Mouse (Mus musculus) c-Kit-negative CD71-positive TER-119-positive erythroid progenitor cells, embryonic 14.5 days (primary cell): Measurements from ENCODE around the gene Pde10a.

Source experiments
- DNase-seq: peaks from one replicate; pipeline ENCODE4 v3.0.0-alpha.2; 2013; ENCODE audit warnings: low read depth, low spot score

Pde10a gene

DNA sequence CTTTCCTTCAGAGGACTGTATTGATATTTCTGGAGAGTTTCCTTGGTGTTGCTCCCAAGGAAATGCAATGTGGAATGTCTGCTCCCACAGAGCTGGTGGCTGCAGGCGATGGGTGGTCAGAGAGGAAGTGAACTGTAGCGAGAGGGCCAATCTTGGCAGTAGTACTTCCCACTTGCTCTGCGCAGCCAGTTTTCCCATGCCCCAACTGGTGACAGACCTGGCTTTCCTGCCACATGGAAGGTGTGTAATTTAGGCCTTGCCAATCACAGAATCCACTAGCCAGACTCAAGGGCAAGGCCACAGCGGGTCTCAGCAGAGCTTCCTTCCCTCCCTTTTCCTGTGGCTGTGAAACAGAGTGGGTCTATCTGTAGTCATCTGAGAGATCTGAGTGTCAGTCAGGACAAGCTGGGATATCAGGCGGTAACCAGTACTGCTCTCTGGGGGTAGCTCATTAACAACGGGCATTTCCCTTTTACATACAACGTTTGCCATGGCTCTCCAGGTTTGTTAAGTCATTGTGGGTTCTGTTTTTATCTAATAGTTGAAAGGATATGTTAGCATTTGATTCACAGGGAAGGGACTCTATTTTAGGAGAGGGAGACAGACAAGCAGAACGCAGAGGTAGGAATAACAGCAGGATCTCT, 316.8 kb downstream of the Pde10a start:
- DNase-seq, result no peak

GRCm38 (mm10) chr17:8842662-8843061, 317.5 kb downstream of the Pde10a start:
- no peak for DNase-seq

DNA sequence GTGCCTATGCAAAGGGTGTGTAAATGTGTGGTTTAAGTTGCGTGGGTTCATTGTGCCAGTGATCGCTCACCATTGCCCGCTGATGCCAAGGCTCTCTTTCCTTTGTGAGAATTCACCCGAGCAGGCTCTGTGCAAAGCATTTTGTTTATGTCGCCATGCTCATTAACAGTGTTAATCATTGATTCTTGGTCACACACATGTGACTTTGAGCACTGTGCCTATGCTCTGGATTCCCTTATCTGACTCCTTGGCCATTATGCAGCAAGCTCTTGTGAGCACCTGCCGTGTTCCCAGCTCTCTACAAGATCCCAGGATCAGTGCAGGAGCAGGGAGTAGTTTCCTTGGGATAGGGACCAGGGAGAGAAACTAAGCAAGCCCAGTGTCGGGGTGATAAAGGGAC, 318.8 kb downstream of the Pde10a start:
- DNase-seq, result no peak

GRCm38 (mm10) chr17:8846506-8846905, 321.3 kb downstream of the Pde10a start:
- no peak for DNase-seq

- no peak for DNase-seq
Observed at GRCm38 (mm10) chr17:8847558-8847957, 322.4 kb downstream of the Pde10a start.

- DNase-seq, result no peak
Observed at GRCm38 (mm10) chr17:8851846-8852245, 326.7 kb downstream of the Pde10a start.

DNA sequence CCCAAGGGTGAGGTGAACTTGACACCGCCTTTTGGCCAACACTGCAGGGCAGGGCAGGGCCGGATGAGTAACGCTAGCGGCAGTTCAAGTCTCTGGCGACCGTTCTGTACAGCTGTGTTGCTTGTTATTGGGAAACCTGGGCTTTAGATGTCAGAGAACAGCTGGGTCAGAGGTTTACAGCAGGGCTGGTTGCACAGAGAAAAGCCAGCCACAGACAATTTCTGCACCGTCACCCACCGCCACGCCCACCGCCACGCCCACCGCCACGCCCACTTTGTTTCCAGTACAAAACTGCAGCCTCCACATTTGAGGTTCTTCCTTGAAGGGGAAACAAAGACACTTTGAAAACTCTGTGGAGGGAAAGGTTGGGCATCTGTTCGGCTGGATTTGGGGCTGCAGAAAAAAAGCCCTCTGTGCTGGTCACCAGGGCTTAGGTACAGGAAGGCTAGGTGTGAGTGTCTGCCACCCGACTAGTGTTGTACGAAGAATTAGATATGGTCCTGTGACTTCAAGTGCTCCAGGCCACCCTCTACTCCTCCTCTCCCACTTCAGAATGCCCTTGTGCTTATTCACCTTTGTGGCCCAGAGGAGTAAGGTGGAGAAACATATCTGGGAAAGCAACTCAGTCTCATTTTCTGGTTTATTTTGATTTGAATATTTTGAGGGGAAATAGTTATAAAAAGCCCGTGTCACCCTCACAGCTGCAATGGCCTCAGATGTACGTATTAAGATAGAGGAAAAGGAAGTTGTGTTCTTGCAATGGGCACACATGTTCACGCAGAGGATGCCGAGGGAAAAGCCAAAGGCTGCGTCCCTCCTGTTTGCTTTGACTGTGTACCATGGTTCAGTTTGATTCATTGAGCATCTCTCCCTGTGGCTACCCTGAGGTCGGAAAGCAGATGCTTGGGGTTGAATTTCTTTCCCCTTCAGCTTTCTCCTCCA, 331.5 kb downstream of the Pde10a start:
- no peak for DNase-seq

DNA sequence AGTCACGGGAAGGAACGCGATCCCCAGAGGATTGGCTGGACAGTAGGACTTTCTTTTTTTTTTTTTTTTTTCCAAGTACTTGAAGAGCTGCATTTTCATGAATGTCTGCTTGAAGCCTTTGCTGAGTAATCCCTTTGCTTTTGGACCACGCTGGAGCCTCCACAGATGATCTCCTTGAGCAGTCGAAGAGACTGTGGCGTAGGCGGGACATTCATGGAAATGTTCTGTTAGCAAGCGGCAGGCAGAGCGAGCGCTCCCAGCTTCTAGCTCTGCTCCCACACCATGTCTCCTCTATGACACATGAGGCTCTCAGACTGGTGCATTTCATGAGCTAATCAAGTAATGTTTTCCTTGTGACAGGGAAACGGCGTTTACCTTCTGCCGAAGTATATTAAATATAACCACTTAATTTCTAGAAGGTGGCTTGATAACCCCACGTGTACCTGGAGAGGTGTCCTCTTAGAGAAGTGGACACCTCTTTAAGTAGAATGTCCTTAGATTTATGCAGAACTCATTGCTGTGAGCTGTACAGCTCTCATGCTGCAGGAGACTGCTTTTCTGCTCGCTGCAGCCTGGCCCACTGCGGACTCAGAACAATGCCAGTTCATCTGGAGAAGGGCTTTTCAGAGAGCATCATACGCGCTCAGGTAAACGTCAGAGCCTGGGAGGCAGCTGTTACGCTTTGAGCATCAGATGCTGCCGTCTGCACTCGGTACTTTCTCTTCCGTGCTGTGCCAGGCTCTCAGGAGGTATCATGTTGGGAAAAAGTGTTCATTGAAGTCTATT, 333.7 kb downstream of the Pde10a start:
- DNase-seq, result no peak

- DNase-seq, result no peak
Observed at GRCm38 (mm10) chr17:8859489-8859888, 334.3 kb downstream of the Pde10a start.

- no peak for DNase-seq
Observed at GRCm38 (mm10) chr17:8864638-8865497, 339.7 kb downstream of the Pde10a start.

GRCm38 (mm10) chr17:8867331-8868237, 342.4 kb downstream of the Pde10a start:
- DNase-seq, result no peak

DNA sequence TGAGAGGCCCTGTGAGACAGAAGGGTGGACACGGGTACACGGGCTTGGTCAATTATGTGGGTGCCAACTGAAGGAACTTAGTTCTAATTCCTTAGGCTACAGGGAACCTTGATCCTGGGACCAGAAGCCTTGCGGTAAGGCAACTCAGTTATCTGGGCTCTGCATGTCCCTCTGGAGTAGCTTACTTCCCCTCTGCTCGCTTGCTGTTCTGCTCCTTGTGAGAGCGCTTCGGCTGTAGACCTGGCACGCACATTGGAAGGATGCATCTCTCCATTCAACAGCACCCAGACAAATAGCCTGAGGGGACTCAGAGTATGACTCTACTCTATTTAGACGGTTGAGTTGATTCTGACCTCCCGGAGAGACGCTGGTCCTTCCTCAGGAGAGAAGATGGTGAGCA, 344.1 kb downstream of the Pde10a start:
- no peak for DNase-seq

DNA sequence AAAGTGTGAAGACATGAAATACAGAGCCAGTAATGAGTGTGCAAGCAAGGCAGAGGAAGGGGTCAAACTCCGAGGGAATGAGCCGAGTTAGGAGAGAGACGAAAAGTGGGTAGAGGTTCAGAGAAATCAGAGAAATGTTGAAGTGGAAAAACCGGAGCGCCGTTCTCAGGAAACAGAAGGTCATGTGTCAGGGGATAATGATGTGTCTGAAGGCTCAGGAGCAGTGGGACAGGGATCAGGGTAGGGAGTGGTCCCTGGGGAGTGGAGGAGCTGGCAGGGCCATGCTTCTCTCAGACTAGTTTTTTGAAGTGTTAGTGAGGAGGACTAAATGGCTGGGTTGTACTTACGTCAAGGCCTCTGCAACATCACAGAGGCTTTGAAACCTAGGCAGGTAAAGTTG, 345.7 kb downstream of the Pde10a start:
- DNase-seq, result no peak

GRCm38 (mm10) chr17:8871396-8871795, 346.2 kb downstream of the Pde10a start:
- no peak for DNase-seq

DNA sequence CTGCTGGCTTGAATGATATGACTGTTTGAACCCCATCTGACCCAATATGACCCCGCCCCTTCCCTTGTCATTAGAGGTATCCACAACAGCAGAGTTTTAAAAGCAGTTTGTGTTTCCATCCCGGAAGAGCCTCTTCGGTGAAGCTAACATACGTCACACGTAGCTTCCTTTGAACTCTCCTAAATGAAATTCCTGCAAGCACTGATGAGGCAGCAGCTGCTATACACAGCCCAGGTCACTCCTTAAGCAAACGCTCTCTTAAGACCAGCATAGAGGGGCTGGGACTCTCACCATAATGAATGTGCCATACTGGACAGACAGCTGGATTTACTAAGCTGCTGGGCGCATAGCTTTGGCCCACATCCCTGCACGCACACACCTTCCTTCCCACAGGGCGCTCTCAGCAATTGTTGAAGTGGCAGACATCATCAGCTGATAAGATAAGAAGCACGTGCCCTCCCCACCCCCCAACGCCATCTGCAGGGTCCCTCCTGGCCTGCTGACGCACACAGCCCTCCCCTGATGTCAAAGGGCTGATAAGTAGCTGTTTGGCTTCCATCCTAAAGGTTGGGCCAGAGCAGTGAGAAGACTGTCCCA, 346.9 kb downstream of the Pde10a start:
- no peak for DNase-seq

- DNase-seq, result no peak
Observed at GRCm38 (mm10) chr17:8872611-8873010, 347.4 kb downstream of the Pde10a start.

DNA sequence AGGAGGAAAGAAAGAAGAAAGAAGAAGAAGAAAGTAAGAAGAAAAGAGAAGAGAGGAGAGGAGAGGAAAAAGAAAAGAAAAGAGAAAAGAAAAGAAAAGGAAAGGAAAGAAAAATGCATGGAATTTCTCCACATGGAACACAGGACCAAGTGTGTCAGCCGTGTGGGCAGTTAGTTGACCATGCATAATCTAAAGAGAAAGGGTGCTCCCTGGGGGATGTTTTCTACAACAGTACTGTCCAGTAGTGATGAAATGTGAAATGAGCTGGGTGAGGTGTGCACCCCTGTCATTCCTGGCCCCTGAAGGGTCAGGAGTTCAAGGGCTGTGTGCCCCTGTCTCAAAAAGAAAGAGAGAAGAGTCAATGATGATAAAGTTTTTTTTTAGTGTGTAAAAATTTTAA, 352.9 kb downstream of the Pde10a start:
- no peak for DNase-seq

GRCm38 (mm10) chr17:8881711-8882110, 356.5 kb downstream of the Pde10a start:
- DNase-seq, result no peak

- no peak for DNase-seq
Observed at GRCm38 (mm10) chr17:8884691-8885090, 359.5 kb downstream of the Pde10a start.

DNA sequence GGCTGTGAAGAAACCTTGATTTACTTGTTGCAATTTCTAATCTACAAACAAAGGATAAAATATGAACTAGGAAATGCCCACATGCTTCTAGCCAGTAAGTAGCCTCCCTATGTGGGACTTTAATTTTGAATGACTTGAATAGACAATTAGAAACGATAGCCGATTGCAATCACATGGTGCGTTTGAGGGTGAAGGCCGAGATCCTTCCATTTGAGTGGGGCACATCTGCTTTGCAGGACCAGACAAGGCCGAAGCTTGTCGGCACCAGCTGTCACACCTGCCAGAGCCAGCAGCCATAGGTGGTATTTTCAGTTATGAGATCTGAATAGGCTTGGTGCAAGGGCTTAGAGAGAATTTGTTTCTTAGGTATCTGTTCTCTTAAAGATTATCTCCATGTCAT, 360.7 kb downstream of the Pde10a start:
- DNase-seq, result no peak
